Mouse (Mus musculus): ENCODE data around the gene Sars.

Gene Sars

DNA sequence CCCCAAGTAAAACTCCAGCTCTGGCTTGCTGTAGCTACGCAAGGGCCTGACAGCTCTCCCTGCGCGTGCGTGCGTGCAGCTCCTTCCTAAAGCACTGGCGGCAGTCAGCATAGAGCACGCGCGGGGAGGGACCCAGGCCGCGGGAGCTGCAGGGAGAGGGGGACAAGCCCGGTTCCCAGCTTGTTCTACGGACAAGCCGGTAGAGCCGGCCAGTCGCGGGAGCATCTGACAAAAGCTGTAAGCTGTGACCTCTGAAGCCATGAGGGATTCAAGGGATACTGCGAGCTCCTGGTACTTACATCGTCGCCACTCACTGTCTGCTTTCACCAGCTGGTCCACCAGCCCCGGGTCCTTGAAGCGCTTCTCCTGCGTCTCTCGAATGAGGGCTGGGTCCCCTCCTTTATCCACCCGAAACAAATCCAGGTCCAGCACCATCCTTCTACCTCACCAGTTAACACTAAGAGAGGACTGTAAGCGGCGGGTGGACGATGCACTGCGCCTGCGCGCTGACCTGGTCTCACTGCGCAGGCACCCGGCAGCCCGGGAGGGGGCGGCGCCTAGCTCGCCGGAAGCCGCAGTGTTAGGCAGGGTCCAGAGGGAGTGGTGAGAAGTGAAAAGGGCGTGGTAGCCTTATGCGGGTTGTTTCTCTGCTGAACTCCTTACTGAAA, at the start of gene Sars:
Gene Sars, minus strand, starts transcription at position 512 of the 668 bp plus-strand sequence.
- in situ Hi-C loops (cut with MboI; ENCODE audit: low pct_unique_long_range_greater_than_20kb in 1 of 2, low sequenced_read_pairs in 2 of 2, unreplicated experiment in 1 of 2), result no loop called here

DNA sequence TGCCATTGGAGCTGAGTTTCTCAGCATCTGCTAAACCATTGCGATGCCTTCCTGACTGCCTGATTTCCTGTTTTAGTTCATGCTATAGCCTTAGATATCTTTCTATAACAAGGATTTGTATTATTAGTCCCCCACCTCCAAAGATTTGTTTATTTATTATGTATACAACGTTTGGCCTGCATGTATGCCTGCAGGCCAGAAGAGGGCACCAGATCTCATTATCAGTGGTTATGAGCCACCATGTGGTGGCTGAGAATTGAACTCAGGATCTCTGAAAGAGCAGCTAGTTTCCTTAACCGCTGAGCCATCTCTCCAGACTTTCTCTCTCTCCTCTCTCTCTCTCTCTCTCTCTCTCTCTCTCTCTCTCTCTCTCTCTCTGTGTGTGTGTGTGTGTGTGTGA, 45.0 kb upstream of the Sars start:
- in situ Hi-C loops (cut with MboI; ENCODE audit: low pct_unique_long_range_greater_than_20kb in 1 of 2, low sequenced_read_pairs in 2 of 2, unreplicated experiment in 1 of 2), result no loop called here

GRCm38 (mm10) chr3:108484749-108485148, 39.7 kb upstream of the Sars start:
- in situ Hi-C loops (cut with MboI; ENCODE audit: low pct_unique_long_range_greater_than_20kb in 1 of 2, low sequenced_read_pairs in 2 of 2, unreplicated experiment in 1 of 2), result no loop called here

GRCm38 (mm10) chr3:108478800-108479199, 33.8 kb upstream of the Sars start:
- in situ Hi-C loops (cut with MboI; ENCODE audit: low pct_unique_long_range_greater_than_20kb in 1 of 2, low sequenced_read_pairs in 2 of 2, unreplicated experiment in 1 of 2), result no loop called here

GRCm38 (mm10) chr3:108476761-108477619, 32.0 kb upstream of the Sars start:
- in situ Hi-C loops (cut with MboI; ENCODE audit: low pct_unique_long_range_greater_than_20kb in 1 of 2, low sequenced_read_pairs in 2 of 2, unreplicated experiment in 1 of 2), result no loop called here

DNA sequence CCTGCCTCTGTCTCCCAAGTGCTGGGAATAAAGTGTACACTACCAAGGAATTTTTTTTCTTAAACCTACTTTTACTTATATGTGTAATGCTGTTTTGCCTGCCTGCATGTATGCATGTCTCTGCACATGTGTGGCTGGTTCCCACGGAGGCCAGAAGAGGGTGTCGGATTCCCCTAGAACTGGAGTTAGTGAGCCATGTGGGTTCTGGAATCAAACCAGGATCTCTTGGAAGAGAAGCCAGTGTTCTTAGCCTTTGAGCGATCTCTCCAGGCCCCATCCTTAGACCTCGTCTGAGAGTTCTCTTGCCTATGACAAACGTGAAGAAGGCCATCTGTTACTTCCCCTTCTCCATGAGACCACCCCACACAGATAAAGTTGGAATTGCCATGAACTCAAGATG, 30.5 kb upstream of the Sars start:
- in situ Hi-C loops (cut with MboI; ENCODE audit: low pct_unique_long_range_greater_than_20kb in 1 of 2, low sequenced_read_pairs in 2 of 2, unreplicated experiment in 1 of 2), result no loop called here

DNA sequence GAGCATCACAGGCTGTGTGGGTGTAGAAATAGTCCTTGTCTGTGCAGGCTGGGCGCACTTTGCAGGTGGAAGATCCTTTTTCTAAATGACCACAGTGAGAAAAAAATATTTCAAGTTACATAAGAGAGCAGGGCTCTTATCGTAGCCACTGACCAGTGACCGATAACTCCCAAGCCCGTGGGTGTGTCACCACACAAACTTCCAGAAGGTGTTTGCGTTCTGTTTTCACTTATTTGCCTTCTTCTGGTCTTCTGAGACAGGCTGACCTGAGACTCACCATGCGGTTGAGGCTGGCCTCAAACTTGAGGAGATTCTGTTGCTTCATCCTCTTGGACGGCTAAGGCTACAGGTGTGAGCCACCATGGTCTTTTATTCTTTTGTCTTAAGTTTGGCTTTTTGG, 30.0 kb upstream of the Sars start:
- in situ Hi-C loops (cut with MboI; ENCODE audit: low pct_unique_long_range_greater_than_20kb in 1 of 2, low sequenced_read_pairs in 2 of 2, unreplicated experiment in 1 of 2), result no loop called here

- in situ Hi-C loops (cut with MboI; ENCODE audit: low pct_unique_long_range_greater_than_20kb in 1 of 2, low sequenced_read_pairs in 2 of 2, unreplicated experiment in 1 of 2), result no loop called here
Observed at GRCm38 (mm10) chr3:108467760-108468159, 22.8 kb upstream of the Sars start.

DNA sequence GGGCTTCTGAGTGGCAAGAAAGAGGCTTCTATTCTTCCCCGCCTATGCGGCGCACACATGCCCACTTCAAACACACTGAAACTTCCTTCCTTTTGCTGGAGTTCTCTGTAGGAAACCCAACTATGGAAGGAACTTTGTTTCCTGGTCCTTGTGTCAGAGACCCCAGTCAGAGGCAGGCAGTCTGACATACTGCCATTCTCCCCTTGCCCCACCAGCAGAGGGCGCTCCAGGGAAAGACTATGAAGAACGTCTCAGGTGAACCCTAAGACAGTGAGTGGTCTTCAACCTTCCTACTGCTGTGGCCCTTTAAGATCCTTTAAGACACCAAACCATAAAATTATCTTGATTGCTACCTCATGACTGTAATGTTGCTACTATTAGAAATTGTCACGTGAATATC, 21.4 kb upstream of the Sars start:
- in situ Hi-C loops (cut with MboI; ENCODE audit: low pct_unique_long_range_greater_than_20kb in 1 of 2, low sequenced_read_pairs in 2 of 2, unreplicated experiment in 1 of 2), result no loop called here

- in situ Hi-C loops (cut with MboI; ENCODE audit: low pct_unique_long_range_greater_than_20kb in 1 of 2, low sequenced_read_pairs in 2 of 2, unreplicated experiment in 1 of 2), result no loop called here
Observed at GRCm38 (mm10) chr3:108458866-108459265, 13.9 kb upstream of the Sars start.

DNA sequence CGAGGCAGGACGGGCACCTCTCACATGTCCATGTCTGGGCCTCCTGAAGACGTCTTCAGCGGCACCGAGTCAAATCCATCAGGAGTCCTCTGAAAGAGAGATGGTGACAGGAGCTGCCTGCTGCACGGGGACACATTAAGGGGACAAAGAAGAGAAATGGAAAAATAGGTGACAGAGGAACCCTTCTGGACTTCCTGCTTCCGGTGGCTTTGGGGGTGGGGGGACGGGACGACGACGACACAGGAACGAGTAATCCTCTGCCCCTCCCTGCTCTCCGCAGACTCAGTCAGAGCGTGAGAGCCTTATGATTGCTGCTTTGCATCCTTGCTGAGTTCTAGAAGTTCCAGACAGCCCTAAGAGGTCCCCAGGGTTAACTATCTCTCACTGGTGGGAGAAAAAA, 13.4 kb upstream of the Sars start:
- in situ Hi-C loops (cut with MboI; ENCODE audit: low pct_unique_long_range_greater_than_20kb in 1 of 2, low sequenced_read_pairs in 2 of 2, unreplicated experiment in 1 of 2), result no loop called here

GRCm38 (mm10) chr3:108454172-108454571, 9.2 kb upstream of the Sars start:
- in situ Hi-C loops (cut with MboI; ENCODE audit: low pct_unique_long_range_greater_than_20kb in 1 of 2, low sequenced_read_pairs in 2 of 2, unreplicated experiment in 1 of 2), result no loop called here

DNA sequence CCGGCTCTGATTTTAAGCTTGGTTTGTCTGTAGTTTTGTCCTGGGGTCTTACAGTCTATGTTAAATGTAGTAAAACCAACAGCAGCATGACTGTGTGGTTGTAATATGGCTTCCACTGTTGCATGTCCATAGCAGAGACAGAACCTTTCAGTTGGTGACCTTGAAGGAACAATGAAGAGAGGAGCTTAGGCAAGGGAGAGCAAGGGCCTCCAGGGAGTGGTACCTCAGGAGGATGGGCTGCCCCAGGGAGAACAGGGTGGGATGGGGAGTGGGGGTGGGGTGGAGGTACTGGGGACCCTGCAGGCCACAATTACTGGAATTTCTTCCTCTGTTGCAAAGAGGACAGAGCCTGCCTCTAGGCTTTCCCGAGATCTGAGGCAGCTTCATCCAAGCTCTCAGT, 7.0 kb upstream of the Sars start:
- in situ Hi-C loops (cut with MboI; ENCODE audit: low pct_unique_long_range_greater_than_20kb in 1 of 2, low sequenced_read_pairs in 2 of 2, unreplicated experiment in 1 of 2), result no loop called here

GRCm38 (mm10) chr3:108445366-108445705, 327 bp upstream of the Sars start:
- in situ Hi-C loops (cut with MboI; ENCODE audit: low pct_unique_long_range_greater_than_20kb in 1 of 2, low sequenced_read_pairs in 2 of 2, unreplicated experiment in 1 of 2), result no loop called here

- in situ Hi-C loops (cut with MboI; ENCODE audit: low pct_unique_long_range_greater_than_20kb in 1 of 2, low sequenced_read_pairs in 2 of 2, unreplicated experiment in 1 of 2), result no loop called here
Observed at GRCm38 (mm10) chr3:108444029-108444428, 980 bp downstream of the Sars start.

GRCm38 (mm10) chr3:108436380-108436714, 8.7 kb downstream of the Sars start:
- in situ Hi-C loops (cut with MboI; ENCODE audit: low pct_unique_long_range_greater_than_20kb in 1 of 2, low sequenced_read_pairs in 2 of 2, unreplicated experiment in 1 of 2), result no loop called here

DNA sequence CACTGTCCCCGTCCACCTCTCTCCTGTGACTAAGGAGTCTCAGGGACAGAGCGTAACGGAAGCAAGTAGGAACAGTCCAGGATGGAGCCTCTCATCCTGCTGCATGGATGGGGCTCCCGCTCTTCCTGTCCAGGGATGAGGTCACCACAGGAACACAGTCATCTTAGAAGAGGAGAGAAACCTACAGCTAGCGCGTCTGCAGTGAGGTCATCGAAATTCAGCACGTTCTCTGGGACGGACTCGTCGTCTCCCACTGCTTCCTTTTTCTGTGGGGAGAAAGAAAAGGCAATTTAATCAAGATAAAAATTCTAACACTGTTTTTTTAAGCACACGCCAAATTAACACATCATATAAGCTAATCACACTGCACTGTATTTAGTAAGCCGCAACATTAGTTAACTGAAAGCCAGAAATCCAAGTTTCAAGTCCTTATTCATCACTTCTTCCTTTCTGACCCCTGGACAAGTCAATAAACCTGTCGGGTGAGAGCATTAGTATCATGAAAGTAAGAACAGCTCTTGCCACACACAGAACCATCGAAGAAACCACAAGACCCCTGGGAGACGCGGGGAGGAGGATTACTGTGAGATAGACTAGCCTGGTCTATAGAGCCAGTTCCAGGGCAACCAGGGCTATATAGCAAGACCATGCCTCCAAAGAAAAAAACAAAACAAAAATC, 9.2 kb downstream of the Sars start:
- in situ Hi-C loops (cut with MboI; ENCODE audit: low pct_unique_long_range_greater_than_20kb in 1 of 2, low sequenced_read_pairs in 2 of 2, unreplicated experiment in 1 of 2), result no loop called here

DNA sequence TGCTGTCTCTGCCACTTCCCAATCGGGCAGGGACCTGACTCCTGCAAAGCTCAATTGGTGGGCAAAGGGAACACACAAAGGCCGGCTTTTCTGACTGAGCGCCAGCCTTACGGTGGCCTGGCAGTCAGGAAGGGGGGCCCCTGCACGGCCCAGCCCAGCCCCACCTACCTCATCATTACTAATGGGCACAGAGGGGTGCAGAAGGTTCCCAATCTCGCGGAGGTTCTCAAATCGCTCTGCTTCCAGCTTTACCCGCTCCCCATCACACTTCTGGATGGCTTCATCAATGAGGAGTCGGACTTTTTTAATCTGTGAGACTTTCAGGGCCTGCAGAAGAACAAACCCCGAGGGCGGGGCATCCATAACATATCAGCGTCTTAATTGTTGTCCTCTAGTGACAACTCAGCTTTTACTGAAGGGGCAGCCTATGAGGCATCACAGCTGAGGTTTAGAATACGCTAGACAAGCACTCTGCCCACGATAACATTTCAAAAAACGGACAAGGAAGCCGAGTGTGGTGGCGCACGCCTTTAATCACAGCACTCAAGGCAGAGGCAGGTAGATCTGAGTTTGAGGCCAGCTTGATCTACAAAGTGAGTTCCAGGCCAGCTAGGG, 11.0 kb downstream of the Sars start:
- in situ Hi-C loops (cut with MboI; ENCODE audit: low pct_unique_long_range_greater_than_20kb in 1 of 2, low sequenced_read_pairs in 2 of 2, unreplicated experiment in 1 of 2), result no loop called here

GRCm38 (mm10) chr3:108433188-108433880, 11.7 kb downstream of the Sars start:
- in situ Hi-C loops (cut with MboI; ENCODE audit: low pct_unique_long_range_greater_than_20kb in 1 of 2, low sequenced_read_pairs in 2 of 2, unreplicated experiment in 1 of 2), result no loop called here

All from mouse embryonic stem cell (cell line).